Mouse (Mus musculus) midbrain, embryonic 12.5 days (tissue): ENCODE results near the gene Arhgdig. TPM values are rescaled to one million over a fixed set of nuclear protein-coding genes. Genes with fewer than 3 reads are reported as not detected.
"Not testable (repeated sequence)": the region's sequence is repeated elsewhere in the genome, so short reads cannot be mapped to it uniquely, and the experiment has no call there.

ENCODE experiments used
- ATAC-seq: fragments of 200-750 bp; cut with Nextera tagmentation; 2 replicates; pipeline ENCODE4 v1.8.0; 2017; ENCODE audit warnings: low read depth, moderate TSS enrichment, moderate library complexity; ENCODE audit not compliant: low FRiP score
- H3K27ac ChIP-seq: fragments of 300-500 bp; sonication (generic); replicated peaks from 2 replicates; pipeline ENCODE4 v1.5.1; 2016; ENCODE audit warnings: mild to moderate bottlenecking
- H3K27me3 ChIP-seq: fragments of 300-500 bp; sonication (generic); 2 replicates; pipeline ENCODE4 v1.6.1; 2016; ENCODE audit warnings: mild to moderate bottlenecking
- H3K36me3 ChIP-seq: fragments of 300-500 bp; sonication (generic); 2 replicates; pipeline ENCODE4 v1.6.1; 2016
- H3K4me1 ChIP-seq: fragments of 300-500 bp; sonication (generic); 2 replicates; pipeline ENCODE4 v1.6.1; 2016
- H3K4me2 ChIP-seq: fragments of 300-500 bp; sonication (generic); replicated peaks from 2 replicates; pipeline ENCODE4 v1.6.1; 2016; ENCODE audit warnings: mild to moderate bottlenecking, moderate library complexity
- H3K4me3 ChIP-seq: fragments of 300-500 bp; sonication (generic); 2 replicates; pipeline ENCODE4 v1.5.1; 2016; ENCODE audit warnings: mild to moderate bottlenecking
- H3K9ac ChIP-seq: fragments of 300-500 bp; sonication (generic); replicated peaks from 2 replicates; pipeline ENCODE4 v1.6.1; 2016; ENCODE audit warnings: mild to moderate bottlenecking, moderate library complexity
- H3K9me3 ChIP-seq: fragments of 300-500 bp; sonication (generic); 2 replicates; pipeline ENCODE4 v1.6.1; 2016; ENCODE audit warnings: mild to moderate bottlenecking
- WGBS: fragments of 180-500 bp; shearing (Covaris S2); methylation state at CpG from one replicate; pipeline ENCODE4 v1.1.7; 2016; 5-methylcytosine and 5-hydroxymethylcytosine counted together
- polyA plus RNA-seq: library from polyadenylated mRNA; unstranded; fragments of >200 nt; fragmentation: Nextera tagmentation; extraction: Ambion mirVana; gene quantifications from 2 replicates; pipeline ENCODE4 v1.2.1, GENCODE M21; 2016

Arhgdig gene
- polyA plus RNA-seq, 1 experiment from 2014 or later, result 5.8 TPM

DNA sequence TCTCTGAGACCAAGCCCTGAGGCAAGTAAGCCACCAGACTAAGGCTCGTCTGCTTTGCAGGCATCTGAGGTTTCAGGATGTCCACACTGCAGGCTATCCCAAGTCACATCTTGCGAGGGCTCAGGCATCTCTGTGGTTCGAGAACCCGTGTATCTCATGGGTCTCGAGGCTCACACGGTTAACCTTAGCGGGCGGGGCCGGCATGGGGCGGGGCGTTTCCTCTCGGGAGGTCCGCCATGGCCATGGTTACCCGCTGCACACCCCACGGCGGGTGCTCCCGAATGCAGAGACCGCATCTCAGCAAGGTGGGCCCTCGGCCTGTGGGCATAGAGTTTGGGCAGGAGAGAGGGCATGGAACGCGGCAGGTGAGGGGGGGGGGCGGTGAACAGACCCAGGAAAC lies 4.8 kb downstream of the Arhgdig start, which contains the start of gene Rgs11:
Gene Rgs11, plus strand, starts transcription at position 215 of the 400 bp plus-strand sequence.
- Histone ChIP-seq H3K9me3 (no peaks in the 10 kb centered on the region), H3K27me3 (peaks cover 78% of the 10 kb centered on the region), H3K9ac (no peak within 1 kb of the TSS; the same call in 1 of the 2 replicates), H3K36me3 (no peaks in the 10 kb centered on the region; the same call in 1 of the 2 replicates), H3K4me3 (peak within 1 kb of the TSS; percentile 37), H3K4me1 (peaks cover 24% of the 10 kb centered on the region), H3K4me2 (peak within 1 kb of the TSS; percentile 57), H3K27ac (no peak within 1 kb of the TSS)
- WGBS, result 2% methylated on average over 22 of the region's 22 CpGs
- no peak for ATAC-seq

DNA sequence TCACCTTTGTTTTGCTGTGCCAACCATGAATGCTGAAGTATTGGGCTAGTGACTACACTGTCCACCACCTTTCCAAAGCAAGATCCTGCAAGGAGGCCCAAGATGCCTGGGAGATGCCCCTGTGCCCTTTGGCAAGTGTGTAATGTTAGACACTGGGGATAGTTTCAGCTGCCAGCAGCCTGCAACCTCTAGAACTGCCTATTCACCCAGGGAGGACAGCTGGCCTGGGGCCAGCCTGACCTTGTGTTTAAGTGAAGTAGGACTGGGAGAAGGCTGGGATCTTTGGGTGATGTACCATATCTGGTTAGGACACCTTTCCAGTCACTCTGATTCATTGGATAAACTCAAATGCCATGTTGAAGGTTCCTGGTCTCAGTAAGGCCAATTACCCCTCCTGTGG lies 5.6 kb downstream of the Arhgdig start:
- Histone ChIP-seq H3K27me3 (peaks cover 78% of the 10 kb centered on the region), H3K9ac (no peak overlapping the region), H3K4me3 (no peak overlapping the region), H3K4me1 (peaks cover 24% of the 10 kb centered on the region), H3K36me3 (peaks cover 7% of the 10 kb centered on the region), H3K27ac (no peak overlapping the region), H3K9me3 (no peaks in the 10 kb centered on the region), H3K4me2 (no peak overlapping the region)
- no peak for ATAC-seq

DNA sequence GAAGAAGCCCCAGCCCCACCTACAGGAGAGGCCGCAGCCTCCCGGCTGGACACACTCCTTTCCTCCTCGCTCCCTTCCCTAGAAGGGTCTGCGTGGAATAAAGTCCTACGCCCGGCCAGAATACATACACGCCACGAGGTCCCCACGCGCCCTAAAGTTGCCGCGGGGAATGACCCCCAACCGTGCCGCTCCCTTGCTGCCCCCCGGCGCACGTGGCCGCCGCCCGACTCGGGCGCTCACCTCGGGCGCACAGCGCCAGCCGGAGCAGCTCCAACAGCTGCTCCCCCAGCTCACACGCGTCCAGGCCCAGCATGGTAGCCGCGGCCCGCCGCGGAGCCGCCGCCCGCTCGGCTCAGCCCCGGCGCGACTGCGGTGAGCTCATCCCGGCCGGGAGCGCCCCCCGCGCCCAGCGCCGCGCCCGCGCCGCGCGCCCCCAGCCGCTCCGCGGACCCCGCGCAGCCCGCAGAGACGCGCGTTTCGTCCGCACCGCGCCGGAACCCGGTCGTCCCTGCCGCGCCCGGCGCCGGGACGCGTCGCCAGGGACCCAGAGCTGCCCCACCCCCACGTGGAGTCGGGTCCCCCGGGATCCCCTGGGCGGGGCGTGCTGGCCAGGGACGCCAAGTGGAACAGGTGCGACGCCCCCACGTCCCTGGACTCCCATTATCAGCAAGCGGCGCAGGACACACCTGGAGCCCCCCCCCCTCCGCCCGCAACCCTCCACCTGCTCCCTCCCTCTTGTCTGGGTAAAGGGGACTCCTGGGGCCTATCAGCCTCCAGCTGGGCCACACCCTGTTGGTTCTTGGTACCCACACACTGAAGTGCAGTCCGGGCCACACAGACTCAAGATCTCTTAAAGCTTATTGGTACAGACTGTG lies 6.5 kb downstream of the Arhgdig start:
- no peak overlapping the region for H3K27ac ChIP-seq

DNA sequence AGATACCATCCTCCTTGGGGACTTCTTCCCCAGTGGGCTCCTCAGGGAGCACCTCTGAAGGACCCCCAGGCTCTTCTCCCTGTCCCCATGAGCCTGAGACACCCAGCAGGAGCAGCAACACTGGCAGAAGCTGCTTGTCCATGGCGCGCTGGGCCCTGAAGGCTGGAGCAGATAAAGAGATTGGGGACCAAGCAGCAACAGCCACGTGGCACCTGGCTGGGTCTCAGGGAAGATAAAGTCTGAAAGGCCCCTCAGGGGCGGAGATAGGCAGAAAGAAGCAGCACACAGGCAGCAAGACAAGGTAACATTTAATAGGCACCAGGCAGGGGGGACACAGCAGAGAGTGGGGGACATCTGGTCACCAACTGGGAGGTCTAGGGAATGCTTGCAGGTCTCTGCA lies 8.7 kb downstream of the Arhgdig start, which contains the start of gene Pdia2:
Gene Pdia2, minus strand, starts transcription at position 196 of the 400 bp plus-strand sequence.
- Histone ChIP-seq H3K27me3 (peaks cover 56% of the 10 kb centered on the region), H3K4me2 (no peak within 1 kb of the TSS), H3K9me3 (no peaks in the 10 kb centered on the region), H3K9ac (no peak within 1 kb of the TSS), H3K4me3 (no peak within 1 kb of the TSS), H3K4me1 (peaks cover 21% of the 10 kb centered on the region), H3K36me3 (peaks cover 38% of the 10 kb centered on the region), H3K27ac (no peak within 1 kb of the TSS)
- 73% methylated on average over 4 of the region's 4 CpGs for WGBS
- ATAC-seq, result no peak

More for the DNA sequence above, 6.5 kb downstream of the Arhgdig start:
- Histone ChIP-seq H3K9me3 (no peaks in the 10 kb centered on the region), H3K9ac (peak overlapping the region; percentile 61), H3K4me1 (peaks cover 24% of the 10 kb centered on the region), H3K27me3 (peaks cover 78% of the 10 kb centered on the region), H3K36me3 (peaks cover 16% of the 10 kb centered on the region), H3K4me3 (peak overlapping the region; percentile 54), H3K4me2 (peak overlapping the region; percentile 90)
- under 1% methylated on average over 75 of the region's 92 CpGs for WGBS
- peak; percentile 78 for ATAC-seq

DNA sequence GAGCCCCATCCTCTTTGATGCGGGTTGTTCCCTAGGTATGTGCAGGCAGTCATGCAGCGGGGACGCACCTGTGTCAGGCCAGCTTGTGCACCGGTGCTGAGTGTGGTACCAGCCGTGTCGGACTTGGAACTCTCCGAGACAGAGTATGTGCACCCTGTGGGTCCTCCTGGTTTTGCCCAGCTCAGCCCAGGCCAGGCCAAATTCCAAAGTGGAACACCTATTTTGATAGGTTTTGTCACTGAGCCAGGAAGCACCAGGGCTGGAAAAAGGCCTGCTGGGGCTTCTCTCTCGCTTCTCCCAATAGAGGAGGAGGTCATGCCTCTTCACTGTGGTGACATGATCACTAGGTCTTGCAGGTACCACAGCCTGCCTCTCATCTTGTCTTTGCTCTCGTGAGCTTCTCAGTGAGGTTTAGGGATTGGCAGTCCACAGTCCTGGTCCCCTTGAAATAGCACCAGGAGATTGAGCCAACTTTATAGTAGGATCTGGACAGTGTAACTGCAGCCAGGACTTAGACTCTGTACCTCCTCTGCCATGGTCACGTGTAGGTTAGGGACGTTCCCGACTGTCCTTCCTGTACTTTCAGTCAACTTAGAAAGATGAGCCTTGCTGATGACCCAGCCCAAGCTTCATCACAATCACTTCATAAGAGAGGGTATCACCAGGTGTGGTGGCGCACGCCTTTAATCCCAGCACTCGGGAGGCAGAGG lies 14.9 kb downstream of the Arhgdig start:
- no peak overlapping the region for H3K4me2 ChIP-seq
- H3K9ac ChIP-seq, result no peak overlapping the region
- H3K27ac ChIP-seq, result no peak overlapping the region
- 97% methylated on average over 15 of the region's 15 CpGs for WGBS
- H3K4me1 ChIP-seq, result no peaks in the 10 kb centered on the region
- H3K9me3 ChIP-seq, result no peaks in the 10 kb centered on the region
- no peaks in the 10 kb centered on the region for H3K27me3 ChIP-seq
- H3K36me3 ChIP-seq, result peaks cover 96% of the 10 kb centered on the region
- ATAC-seq, result no peak
- no peak overlapping the region for H3K4me3 ChIP-seq

DNA sequence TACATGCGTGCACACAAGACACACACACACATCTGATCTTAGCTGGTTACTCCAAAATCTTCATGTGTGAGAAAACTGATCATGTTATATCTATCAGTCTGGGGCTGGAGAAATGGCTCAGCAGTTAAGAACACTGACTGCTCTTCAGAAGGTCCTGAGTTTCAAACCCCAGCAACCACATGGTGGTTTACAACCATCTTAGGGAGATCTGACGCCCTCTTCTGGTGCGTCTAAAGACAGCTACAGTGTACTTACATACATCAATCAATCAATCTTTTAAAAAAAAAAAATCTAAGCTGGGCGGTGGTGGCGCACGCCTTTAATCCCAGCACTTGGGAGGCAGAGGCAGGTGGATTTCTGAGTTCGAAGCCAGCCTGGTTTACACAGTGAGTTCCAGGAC lies 16.1 kb downstream of the Arhgdig start:
- not testable (repeated sequence) for ATAC-seq

DNA sequence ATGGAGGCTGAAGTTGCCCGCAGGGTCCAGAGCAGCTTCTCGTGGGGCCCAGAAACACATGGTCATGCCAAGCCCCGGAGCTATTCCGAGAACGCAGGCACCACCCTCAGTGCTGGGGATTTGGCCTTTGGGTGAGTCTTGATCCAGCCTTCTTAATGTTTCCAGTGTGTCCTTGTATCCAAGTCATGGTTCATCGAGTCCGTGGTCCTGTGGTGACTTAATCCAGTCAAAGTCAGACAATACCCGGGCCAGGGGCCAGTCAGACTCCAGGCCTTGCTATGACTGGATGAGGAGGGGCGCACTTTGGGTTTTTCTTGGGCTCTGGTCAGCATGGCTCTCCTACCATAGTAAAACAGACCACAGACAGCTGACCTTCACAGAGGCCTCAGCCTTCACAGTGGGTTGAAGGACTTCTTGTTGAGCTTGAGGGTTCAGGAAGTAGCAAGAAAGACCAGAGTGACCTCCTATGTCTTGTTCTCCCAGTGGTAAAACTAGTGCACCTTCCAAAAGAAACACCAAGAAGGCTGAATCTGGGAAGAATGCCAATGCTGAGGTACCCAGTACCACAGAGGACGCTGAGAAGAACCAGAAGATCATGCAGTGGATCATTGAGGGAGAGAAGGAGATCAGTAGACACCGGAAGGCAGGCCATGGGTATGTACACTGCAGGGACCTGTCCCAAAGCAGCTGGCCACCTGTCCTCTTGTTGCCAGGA lies 19.3 kb downstream of the Arhgdig start:
- Histone ChIP-seq H3K36me3 (peaks cover 90% of the 10 kb centered on the region), H3K4me1 (no peaks in the 10 kb centered on the region), H3K4me2 (no peak overlapping the region), H3K4me3 (no peak overlapping the region), H3K9ac (no peak overlapping the region), H3K27ac (no peak overlapping the region), H3K27me3 (no peaks in the 10 kb centered on the region), H3K9me3 (no peaks in the 10 kb centered on the region)
- ATAC-seq, result no peak
- 91% methylated on average over 11 of the region's 11 CpGs for WGBS

More for the DNA sequence above, 16.1 kb downstream of the Arhgdig start:
- H3K4me2 ChIP-seq, H3K9ac ChIP-seq, H3K27me3 ChIP-seq, H3K4me3 ChIP-seq, H3K4me1 ChIP-seq, H3K9me3 ChIP-seq, H3K27ac ChIP-seq: not testable (repeated sequence)
- WGBS, result 87% methylated on average over 7 of the region's 7 CpGs
- H3K36me3 ChIP-seq, result peaks cover 94% of the 10 kb centered on the region

DNA sequence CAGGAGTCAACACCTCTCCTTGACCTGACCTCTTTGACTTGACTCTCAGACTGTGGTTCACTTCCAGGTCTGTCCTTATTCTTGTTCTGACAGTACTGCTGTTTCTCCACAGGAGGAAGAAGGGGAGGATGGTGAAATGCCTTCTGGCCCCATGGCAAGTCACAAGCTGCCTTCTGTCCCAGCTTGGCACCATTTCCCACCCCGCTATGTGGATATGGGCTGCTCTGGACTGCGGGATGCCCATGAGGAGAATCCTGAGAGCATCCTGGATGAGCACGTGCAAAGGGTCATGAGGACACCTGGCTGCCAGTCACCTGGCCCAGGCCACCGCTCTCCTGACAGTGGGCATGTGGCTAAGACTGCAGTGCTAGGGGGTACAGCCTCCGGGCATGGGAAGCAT lies 20.0 kb downstream of the Arhgdig start:
- H3K36me3 ChIP-seq, result peaks cover 91% of the 10 kb centered on the region
- H3K4me2 ChIP-seq, result no peak overlapping the region
- no peak for ATAC-seq
- 95% methylated on average over 5 of the region's 5 CpGs for WGBS
- H3K27me3 ChIP-seq, result no peaks in the 10 kb centered on the region
- no peaks in the 10 kb centered on the region for H3K4me1 ChIP-seq
- H3K27ac ChIP-seq, result no peak overlapping the region
- H3K9ac ChIP-seq, result no peak overlapping the region
- no peaks in the 10 kb centered on the region for H3K9me3 ChIP-seq
- no peak overlapping the region for H3K4me3 ChIP-seq

DNA sequence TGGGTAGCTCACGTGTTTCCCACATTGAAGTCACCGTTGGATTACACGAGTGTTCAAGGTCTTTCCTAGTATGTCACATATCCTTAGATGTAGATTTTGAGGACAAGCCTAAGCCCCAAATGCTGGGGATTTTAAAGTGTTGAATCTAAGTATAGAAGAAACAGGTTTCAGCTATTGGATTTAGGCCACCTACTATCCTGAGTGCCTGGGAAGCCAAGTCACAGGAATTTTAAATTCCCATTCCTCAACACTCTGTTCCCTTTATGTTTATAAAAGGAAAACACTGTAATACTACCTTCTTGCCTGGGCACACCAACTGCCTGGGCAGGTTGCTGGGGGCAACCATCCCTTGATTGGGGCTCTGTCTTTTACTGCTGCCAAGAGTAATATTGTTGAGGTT lies 26.4 kb downstream of the Arhgdig start:
- Histone ChIP-seq H3K4me3 (no peak overlapping the region), H3K27me3 (no peaks in the 10 kb centered on the region), H3K4me2 (no peak overlapping the region), H3K9ac (no peak overlapping the region), H3K4me1 (no peaks in the 10 kb centered on the region), H3K36me3 (peaks cover 69% of the 10 kb centered on the region), H3K9me3 (peaks cover 3% of the 10 kb centered on the region; the same call in 1 of the 2 replicates), H3K27ac (no peak overlapping the region)
- no peak for ATAC-seq
- WGBS, result 93% methylated on average over 3 of the region's 3 CpGs

DNA sequence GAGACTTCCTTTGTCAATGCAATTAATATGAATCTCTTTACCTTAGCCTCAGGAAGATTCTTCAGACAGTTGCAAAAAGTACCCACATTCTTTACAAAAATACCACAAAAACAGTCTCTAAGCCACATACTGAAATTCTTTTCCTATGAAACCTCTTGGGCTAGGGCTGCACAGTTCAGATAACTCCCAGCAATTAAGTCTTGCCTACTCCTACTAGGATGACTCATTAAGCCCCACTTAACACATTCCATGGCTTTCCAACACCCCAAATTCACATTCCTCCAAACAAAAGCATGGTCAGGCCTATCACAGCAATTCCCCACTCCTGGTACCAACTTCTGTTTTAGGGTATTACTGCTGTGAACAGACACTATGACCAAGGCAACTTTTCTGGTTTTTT lies 29.0 kb downstream of the Arhgdig start:
- Histone ChIP-seq H3K4me1 (no peaks in the 10 kb centered on the region), H3K36me3 (peaks cover 69% of the 10 kb centered on the region), H3K4me2 (no peak overlapping the region), H3K9ac (no peak overlapping the region), H3K9me3 (peaks cover 3% of the 10 kb centered on the region; the same call in 1 of the 2 replicates), H3K27me3 (no peaks in the 10 kb centered on the region), H3K4me3 (no peak overlapping the region), H3K27ac (no peak overlapping the region)
- no peak for ATAC-seq

DNA sequence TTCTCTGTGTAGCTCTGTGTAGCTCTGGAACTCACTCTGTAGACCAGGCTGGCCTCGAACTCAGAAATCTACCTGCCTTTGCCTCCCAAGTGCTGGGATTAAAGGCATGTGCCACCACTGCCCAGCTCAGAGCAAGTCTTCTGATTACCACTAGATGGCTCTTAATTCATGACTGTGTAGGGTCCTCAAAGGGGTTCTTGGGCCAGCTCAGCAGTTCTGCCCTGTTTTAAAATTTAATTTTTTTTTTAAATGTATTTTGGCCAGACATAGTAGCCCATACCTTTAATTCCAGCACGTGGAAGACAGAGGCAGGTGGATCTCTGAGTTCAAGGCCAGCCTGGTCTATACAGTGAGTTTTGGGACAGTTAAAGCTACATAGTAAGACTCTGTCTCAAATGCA lies 32.3 kb downstream of the Arhgdig start:
- not testable (repeated sequence) for H3K4me2 ChIP-seq, H3K4me1 ChIP-seq, H3K9ac ChIP-seq, H3K27ac ChIP-seq, H3K9me3 ChIP-seq, H3K27me3 ChIP-seq, ATAC-seq, H3K4me3 ChIP-seq
- peaks cover 48% of the 10 kb centered on the region for H3K36me3 ChIP-seq
- 84% methylated on average over 2 of the region's 2 CpGs for WGBS

DNA sequence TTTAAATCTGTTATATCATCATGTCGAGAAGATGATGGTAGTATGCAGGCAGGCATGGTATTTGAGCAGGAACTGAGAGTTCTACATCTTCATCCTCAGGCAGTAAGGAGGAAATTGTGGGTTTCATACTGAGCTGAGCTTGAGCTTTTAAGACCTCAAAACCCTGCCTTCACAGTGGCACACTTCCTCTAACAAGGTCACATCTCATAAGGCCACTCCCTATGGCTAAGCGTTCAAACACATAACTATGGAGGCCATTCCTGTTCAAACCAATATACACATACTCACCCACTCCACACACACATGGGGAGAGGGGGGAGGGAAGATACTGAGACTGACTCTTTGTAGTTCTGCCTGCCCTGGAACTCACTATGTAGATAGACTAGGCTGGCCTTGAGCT lies 39.5 kb downstream of the Arhgdig start:
- H3K9me3 ChIP-seq, result no peaks in the 10 kb centered on the region
- no peak for ATAC-seq
- peaks cover 11% of the 10 kb centered on the region; the same call in 1 of the 2 replicates for H3K36me3 ChIP-seq
- WGBS, result 90% methylated on average over 2 of the region's 2 CpGs
- no peak overlapping the region for H3K27ac ChIP-seq
- no peaks in the 10 kb centered on the region for H3K27me3 ChIP-seq
- no peak overlapping the region for H3K4me3 ChIP-seq
- no peak overlapping the region for H3K4me2 ChIP-seq
- H3K9ac ChIP-seq, result no peak overlapping the region
- H3K4me1 ChIP-seq, result no peaks in the 10 kb centered on the region
